Mouse (Mus musculus): ENCODE measurements around the gene P2ry6. TPM values are rescaled to one million over a fixed set of nuclear protein-coding genes. Genes with fewer than 3 reads are reported as not detected.

P2ry6 gene
- polyA plus RNA-seq, 1 experiment from 2014 or later: 4.1 TPM

DNA sequence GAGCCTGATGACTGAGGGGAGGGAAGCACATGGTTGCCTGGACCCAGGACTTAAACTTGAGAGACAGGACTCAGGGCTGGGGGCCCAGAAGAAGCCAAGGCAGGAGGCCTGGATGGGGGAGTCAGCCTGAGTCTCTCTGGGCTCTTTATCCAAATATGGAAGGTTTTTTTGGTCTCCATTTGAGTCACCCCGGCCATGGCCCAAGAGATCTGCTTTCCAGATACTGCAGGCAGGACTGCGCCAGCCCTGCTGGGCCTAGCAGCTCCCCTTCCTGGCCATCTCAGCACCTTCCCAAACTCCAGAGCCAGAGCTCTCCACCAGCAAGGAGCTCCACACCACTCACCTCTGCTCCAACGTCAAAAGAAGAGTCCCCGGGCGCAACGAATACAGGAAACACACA, 57.9 kb downstream of the P2ry6 start:
- Histone ChIP-seq H3K9ac (no peak overlapping the region), H3K36me3 (replicated peaks) (no peaks in the 10 kb centered on the region), H3K4me1 (replicated peaks) (peaks cover 18% of the 10 kb centered on the region), H3K4me2 (no peak overlapping the region), H3K27me3 (no peaks in the 10 kb centered on the region), H3K27ac (replicated peaks) (no peak overlapping the region), H3K4me3 (replicated peaks) (no peak overlapping the region), H3K9me3 (replicated peaks) (no peaks in the 10 kb centered on the region)
- no peak for ATAC-seq (ENCODE audit: insufficient read depth)
- WGBS (ENCODE audit: insufficient replicate concordance): 54% methylated on average over 6 of the region's 6 CpGs

DNA sequence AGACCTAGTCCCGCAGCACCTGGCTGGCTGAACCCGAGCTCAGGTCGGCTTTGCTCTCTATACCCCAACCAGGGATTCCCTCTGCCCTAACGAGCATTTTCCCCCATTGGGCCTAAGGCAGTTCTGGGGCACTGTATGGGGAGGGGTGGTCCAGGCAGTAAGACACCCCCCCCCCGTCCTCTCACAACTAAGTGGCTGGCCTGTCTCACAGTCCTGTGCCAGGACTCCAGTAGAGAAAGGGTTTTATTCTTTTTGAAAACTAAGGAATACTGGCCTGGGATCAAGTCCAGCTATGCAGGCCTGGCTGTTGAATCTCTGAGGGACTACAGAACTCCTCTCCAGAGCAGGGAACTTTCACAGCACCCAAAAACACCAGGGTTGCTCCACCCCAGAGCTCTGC, 59.2 kb downstream of the P2ry6 start:
- Histone ChIP-seq H3K4me1 (replicated peaks) (peaks cover 30% of the 10 kb centered on the region), H3K36me3 (replicated peaks) (no peaks in the 10 kb centered on the region), H3K4me3 (replicated peaks) (no peak overlapping the region), H3K9me3 (replicated peaks) (no peaks in the 10 kb centered on the region), H3K27ac (replicated peaks) (no peak overlapping the region), H3K27me3 (no peaks in the 10 kb centered on the region), H3K4me2 (no peak overlapping the region), H3K9ac (no peak overlapping the region)
- no peak for ATAC-seq (ENCODE audit: insufficient read depth)
- 63% methylated on average over 5 of the region's 5 CpGs for WGBS (ENCODE audit: insufficient replicate concordance)

DNA sequence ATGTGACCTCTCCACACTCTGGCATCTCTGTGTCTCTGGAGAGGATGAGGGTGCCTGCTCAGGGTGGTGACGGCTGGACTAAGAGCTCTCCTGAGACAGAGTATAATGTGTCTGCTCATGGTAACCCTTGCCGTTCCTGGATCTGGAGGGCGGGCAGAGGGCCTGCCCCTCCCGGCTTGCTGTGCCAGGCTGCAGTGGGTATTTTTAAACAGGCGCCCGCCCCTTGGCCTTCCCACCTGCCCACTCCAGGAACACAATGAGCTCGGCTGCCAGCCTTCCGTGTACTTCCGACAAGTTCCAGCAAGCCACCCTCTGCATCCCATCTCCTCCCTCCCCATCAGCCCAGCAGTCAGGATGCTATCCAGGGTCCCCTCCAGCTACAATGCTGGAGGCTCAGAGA, 62.7 kb downstream of the P2ry6 start:
- Histone ChIP-seq H3K9me3 (replicated peaks) (no peaks in the 10 kb centered on the region), H3K4me3 (replicated peaks) (no peak overlapping the region), H3K4me1 (replicated peaks) (peaks cover 21% of the 10 kb centered on the region; the same call in 1 of the 2 replicates), H3K4me2 (no peak overlapping the region), H3K27ac (replicated peaks) (no peak overlapping the region), H3K36me3 (replicated peaks) (no peaks in the 10 kb centered on the region), H3K9ac (no peak overlapping the region), H3K27me3 (no peaks in the 10 kb centered on the region)
- no peak for ATAC-seq (ENCODE audit: insufficient read depth)
- 76% methylated on average over 9 of the region's 9 CpGs for WGBS (ENCODE audit: insufficient replicate concordance)

DNA sequence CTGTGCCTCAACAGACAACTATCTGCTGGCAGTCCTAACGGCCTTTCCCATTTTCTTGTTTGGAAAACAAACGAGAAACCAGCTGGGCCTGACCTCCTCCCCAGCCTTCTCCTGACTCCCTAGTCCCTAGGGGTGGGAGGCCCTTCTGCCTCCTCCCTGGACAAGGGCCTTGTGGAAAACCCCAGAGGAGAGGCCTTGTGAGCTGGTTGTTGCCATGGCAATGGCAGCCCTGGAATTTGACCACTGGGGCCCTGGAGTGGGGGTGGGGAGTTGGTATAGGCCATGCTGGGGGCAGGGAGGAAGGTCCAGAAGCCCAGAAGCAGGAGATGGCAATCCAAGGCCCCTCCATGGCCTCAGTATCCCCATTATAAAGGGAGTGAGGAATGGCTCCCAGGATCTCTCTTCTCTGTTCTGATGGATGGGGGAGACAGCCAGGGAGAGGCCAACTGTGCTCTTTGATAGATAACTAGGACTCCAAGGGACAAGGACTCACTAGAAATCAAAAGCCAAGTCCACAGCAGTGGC, 63.1 kb downstream of the P2ry6 start:
- H3K36me3 ChIP-seq (replicated peaks): no peaks in the 10 kb centered on the region
- H3K4me1 ChIP-seq (replicated peaks): peaks cover 21% of the 10 kb centered on the region; the same call in 1 of the 2 replicates
- 36% methylated on average over 2 of the region's 2 CpGs for WGBS (ENCODE audit: insufficient replicate concordance)
- H3K9me3 ChIP-seq (replicated peaks): no peaks in the 10 kb centered on the region
- no peak overlapping the region for H3K4me2 ChIP-seq
- H3K27me3 ChIP-seq: no peaks in the 10 kb centered on the region
- H3K4me3 ChIP-seq (replicated peaks): no peak overlapping the region
- no peak overlapping the region for H3K9ac ChIP-seq
- no peak; the same call in 1 of the 2 replicates for ATAC-seq (ENCODE audit: insufficient read depth)
- H3K27ac ChIP-seq (replicated peaks): no peak overlapping the region

DNA sequence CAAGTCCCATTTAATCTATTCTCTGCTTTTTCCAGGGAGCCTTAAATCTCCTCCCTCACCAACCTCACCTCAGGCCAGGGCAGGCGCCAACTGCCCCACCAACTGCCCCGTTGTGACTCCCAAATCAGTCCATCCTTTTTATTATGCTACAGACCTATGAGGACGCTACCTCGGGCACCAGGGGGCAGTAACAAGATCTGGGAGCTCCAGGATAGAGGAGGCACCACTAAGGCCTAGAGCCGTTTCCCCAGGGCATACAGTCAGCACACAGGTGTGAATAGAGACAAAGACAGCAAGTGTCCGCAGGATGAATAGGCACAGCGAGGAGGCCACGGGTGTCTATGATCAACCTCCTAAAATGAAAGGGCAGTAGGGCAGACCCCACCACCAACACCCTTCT, 65.9 kb downstream of the P2ry6 start:
- H3K9me3 ChIP-seq (replicated peaks): no peaks in the 10 kb centered on the region
- no peak overlapping the region for H3K4me2 ChIP-seq
- peaks cover 21% of the 10 kb centered on the region; the same call in 1 of the 2 replicates for H3K4me1 ChIP-seq (replicated peaks)
- 45% methylated on average over 8 of the region's 8 CpGs for WGBS (ENCODE audit: insufficient replicate concordance)
- H3K9ac ChIP-seq: no peak overlapping the region
- H3K4me3 ChIP-seq (replicated peaks): no peak overlapping the region
- H3K27ac ChIP-seq (replicated peaks): no peak overlapping the region
- no peaks in the 10 kb centered on the region for H3K36me3 ChIP-seq (replicated peaks)
- H3K27me3 ChIP-seq: no peaks in the 10 kb centered on the region
- ATAC-seq (ENCODE audit: insufficient read depth): no peak

DNA sequence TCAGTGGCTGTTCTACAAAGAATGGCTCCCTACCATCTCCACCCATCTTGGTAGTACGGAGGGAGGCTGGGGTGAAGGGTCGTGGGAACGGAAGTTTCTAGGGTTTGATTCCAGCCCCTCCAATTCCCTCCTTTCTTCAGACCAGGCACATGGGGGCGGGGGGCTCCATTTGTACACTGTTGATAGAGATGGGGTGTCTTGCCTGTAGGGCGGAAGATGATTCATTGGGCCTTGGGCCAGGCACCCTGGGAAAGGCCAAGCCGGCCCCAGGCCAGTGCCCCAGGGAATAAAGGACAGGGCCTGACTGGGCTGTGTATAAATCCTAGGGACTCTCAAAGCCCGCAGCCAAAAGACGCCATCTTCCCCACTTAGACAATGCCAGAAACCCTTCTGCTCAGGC, 66.4 kb downstream of the P2ry6 start:
- Histone ChIP-seq H3K9ac (no peak overlapping the region), H3K4me3 (replicated peaks) (no peak overlapping the region), H3K4me2 (no peak overlapping the region), H3K36me3 (replicated peaks) (no peaks in the 10 kb centered on the region), H3K27ac (replicated peaks) (no peak overlapping the region), H3K4me1 (replicated peaks) (peaks cover 21% of the 10 kb centered on the region; the same call in 1 of the 2 replicates), H3K27me3 (no peaks in the 10 kb centered on the region), H3K9me3 (replicated peaks) (no peaks in the 10 kb centered on the region)
- peak; percentile 19; the same call in 1 of the 2 replicates for ATAC-seq (ENCODE audit: insufficient read depth)
- 67% methylated on average over 8 of the region's 8 CpGs for WGBS (ENCODE audit: insufficient replicate concordance)

DNA sequence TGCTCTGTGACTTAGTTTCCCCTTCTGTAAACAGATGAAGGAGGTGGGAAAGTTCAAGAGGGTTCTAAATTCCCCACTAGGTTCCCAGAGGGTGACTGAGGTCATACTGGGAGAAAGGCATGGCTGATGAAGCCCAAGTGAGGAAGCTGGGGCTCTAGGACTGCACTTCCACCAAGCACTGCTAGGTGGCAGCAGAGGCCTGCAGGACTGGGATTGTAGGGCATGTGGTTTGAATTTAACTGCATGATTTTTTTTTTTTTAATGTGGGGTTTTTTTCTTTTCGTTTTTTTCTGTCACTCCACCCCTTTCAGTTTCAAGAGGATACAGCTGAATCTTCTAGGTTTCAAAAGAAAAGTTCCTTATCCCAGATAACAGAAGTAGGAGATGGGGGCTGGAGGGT, 67.2 kb downstream of the P2ry6 start:
- ATAC-seq (ENCODE audit: insufficient read depth): no peak
- Histone ChIP-seq H3K27me3 (no peaks in the 10 kb centered on the region), H3K9ac (no peak overlapping the region), H3K4me3 (replicated peaks) (no peak overlapping the region), H3K36me3 (replicated peaks) (no peaks in the 10 kb centered on the region), H3K27ac (replicated peaks) (no peak overlapping the region), H3K4me1 (replicated peaks) (peaks cover 21% of the 10 kb centered on the region; the same call in 1 of the 2 replicates), H3K9me3 (replicated peaks) (no peaks in the 10 kb centered on the region), H3K4me2 (no peak overlapping the region)
- 0% methylated on average over 1 of the region's 1 CpGs for WGBS (ENCODE audit: insufficient replicate concordance)

DNA sequence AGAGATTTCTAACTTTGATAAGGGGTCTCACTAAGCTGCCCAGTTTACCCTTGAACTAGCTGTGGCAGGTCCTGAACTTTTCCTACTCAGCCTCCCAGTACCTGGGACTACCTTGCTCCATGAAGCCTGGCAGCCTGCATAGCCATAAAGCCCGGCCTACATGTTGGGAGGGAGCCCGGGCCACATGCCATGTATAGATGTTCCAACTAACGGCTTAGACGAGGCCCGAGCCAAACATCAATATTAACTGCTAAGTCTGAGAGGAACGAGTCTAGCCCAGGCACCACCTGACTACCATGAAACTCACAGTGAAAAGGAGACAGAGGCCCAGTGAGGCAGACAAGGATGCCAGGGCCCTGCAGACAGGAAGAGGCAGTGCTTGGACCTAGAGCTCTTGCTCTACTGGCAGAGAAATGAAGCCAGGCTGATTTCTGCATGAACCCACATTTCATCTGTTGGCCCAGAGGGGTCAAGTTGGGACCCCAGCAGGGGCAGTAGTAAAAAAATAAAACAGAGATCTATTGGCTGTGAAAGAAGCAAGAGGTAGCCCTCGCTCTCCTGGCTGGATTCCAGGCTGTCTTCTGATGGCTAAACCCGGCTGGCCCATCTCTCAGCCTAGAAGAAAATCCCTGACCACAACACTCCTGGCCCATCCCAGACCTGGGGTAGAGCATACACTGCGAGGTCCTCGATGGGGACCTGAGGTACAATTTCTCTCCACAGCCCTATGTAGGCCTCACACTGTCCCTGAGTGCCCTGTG, 68.2 kb downstream of the P2ry6 start:
- Histone ChIP-seq H3K9me3 (replicated peaks) (no peaks in the 10 kb centered on the region), H3K4me1 (replicated peaks) (0 out of 2 replicates have a peak, but pooled peaks cover 13% of the 10 kb centered on the region), H3K9ac (no peak overlapping the region), H3K4me2 (no peak overlapping the region), H3K4me3 (replicated peaks) (no peak overlapping the region), H3K27ac (replicated peaks) (no peak overlapping the region), H3K36me3 (replicated peaks) (no peaks in the 10 kb centered on the region), H3K27me3 (no peaks in the 10 kb centered on the region)
- no peak for ATAC-seq (ENCODE audit: insufficient read depth)
- 68% methylated on average over 10 of the region's 10 CpGs for WGBS (ENCODE audit: insufficient replicate concordance)

DNA sequence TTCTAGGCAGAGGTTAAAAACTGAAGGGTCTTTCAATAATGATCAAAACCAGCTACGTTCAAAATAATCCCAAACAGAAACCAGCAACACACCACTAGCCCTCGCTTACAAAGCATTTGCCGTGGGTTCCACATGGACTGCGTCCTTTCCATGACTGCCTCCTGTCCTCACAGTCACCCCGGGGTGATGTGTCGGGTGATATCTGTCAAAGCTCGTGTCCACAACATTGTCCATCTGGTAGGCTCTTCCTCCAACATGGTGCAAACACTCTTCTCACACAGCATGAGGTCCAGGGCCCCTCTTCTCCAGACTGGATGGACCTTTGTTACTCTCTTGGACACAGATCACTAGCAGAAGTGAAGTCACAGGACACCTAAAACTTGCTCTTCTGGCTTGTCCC, 69.4 kb downstream of the P2ry6 start:
- ATAC-seq (ENCODE audit: insufficient read depth): no peak
- H3K36me3 ChIP-seq (replicated peaks): no peaks in the 10 kb centered on the region
- H3K9me3 ChIP-seq (replicated peaks): no peaks in the 10 kb centered on the region
- no peaks in the 10 kb centered on the region for H3K27me3 ChIP-seq
- H3K4me1 ChIP-seq (replicated peaks): 0 out of 2 replicates have a peak, but pooled peaks cover 3% of the 10 kb centered on the region
- H3K9ac ChIP-seq: no peak overlapping the region
- WGBS (ENCODE audit: insufficient replicate concordance): 71% methylated on average over 7 of the region's 7 CpGs
- H3K4me2 ChIP-seq: no peak overlapping the region
- H3K4me3 ChIP-seq (replicated peaks): no peak overlapping the region
- H3K27ac ChIP-seq (replicated peaks): no peak overlapping the region

DNA sequence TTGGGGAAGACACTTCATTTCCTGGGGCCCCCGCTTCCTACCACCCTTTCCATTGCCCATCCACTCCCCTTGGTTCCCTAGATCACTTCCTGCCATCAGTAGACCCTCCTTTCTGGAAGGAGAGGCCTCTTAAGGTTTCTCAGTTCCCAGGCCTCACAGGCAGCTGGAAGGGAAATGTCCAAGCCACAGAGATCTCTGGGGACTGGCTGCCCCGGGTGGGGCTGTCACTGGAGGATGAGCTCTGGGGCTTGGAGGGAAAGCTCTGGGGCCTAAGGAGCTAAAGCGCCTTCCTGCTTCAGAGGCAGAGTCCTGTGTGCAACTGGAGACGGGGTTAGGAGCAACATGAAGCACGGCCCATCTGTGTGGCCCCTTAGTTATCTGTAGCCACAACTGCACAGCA, 69.8 kb downstream of the P2ry6 start:
- WGBS (ENCODE audit: insufficient replicate concordance): 48% methylated on average over 5 of the region's 5 CpGs
- no peak for ATAC-seq (ENCODE audit: insufficient read depth)

DNA sequence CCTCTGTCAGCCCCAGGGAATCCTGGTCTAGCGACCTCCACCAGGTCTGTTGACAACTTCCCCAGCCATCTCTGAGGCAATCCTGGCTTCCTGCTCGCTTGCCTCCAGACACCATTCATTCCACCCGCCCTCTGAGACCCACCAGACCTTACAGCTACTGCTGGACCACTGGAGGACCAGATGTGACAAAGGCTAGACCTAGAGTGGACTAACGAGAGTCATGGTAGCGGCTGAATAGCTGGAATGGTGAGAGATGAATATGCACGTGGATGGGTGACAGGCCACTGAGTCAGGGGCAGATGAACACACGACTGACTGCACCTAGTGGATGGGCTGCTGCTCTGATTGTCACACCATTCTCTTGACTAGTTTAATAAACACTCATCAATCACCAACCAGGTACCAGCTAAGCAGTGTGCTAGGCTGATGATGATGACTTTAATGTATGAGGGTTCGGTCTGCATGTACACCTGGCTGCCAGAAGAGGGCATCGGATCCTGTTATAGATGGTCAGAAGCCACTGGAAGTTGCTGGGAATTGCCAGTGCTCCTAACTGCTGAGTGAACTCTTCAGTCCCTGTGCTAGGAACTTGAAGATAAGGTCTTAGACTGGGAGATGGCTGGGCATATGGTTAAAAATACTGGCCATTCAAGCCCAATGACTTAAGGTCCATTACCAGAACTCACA, 71.9 kb downstream of the P2ry6 start:
- no peak overlapping the region for H3K27ac ChIP-seq (replicated peaks)
- no peaks in the 10 kb centered on the region for H3K36me3 ChIP-seq (replicated peaks)
- no peaks in the 10 kb centered on the region for H3K9me3 ChIP-seq (replicated peaks)
- no peak overlapping the region for H3K4me3 ChIP-seq (replicated peaks)
- H3K4me2 ChIP-seq: no peak overlapping the region
- H3K27me3 ChIP-seq: no peaks in the 10 kb centered on the region
- WGBS (ENCODE audit: insufficient replicate concordance): 62% methylated on average over 9 of the region's 9 CpGs
- no peaks in the 10 kb centered on the region for H3K4me1 ChIP-seq (replicated peaks)
- ATAC-seq (ENCODE audit: insufficient read depth): no peak
- no peak overlapping the region for H3K9ac ChIP-seq

More for the DNA sequence above, 69.8 kb downstream of the P2ry6 start:
- no peaks in the 10 kb centered on the region for H3K9me3 ChIP-seq (replicated peaks)
- H3K36me3 ChIP-seq (replicated peaks): no peaks in the 10 kb centered on the region
- H3K4me3 ChIP-seq (replicated peaks): no peak overlapping the region
- no peak overlapping the region for H3K27ac ChIP-seq (replicated peaks)
- no peaks in the 10 kb centered on the region for H3K4me1 ChIP-seq (replicated peaks)
- H3K4me2 ChIP-seq: no peak overlapping the region
- no peaks in the 10 kb centered on the region for H3K27me3 ChIP-seq
- H3K9ac ChIP-seq: no peak overlapping the region
